Mouse (Mus musculus): ENCODE results near the gene Acad9. TPM values are rescaled to one million over a fixed set of nuclear protein-coding genes. Genes with fewer than 3 reads are reported as not detected.

Acad9 gene
- polyA plus RNA-seq, 1 experiment from 2014 or later, result 98.5 TPM

DNA sequence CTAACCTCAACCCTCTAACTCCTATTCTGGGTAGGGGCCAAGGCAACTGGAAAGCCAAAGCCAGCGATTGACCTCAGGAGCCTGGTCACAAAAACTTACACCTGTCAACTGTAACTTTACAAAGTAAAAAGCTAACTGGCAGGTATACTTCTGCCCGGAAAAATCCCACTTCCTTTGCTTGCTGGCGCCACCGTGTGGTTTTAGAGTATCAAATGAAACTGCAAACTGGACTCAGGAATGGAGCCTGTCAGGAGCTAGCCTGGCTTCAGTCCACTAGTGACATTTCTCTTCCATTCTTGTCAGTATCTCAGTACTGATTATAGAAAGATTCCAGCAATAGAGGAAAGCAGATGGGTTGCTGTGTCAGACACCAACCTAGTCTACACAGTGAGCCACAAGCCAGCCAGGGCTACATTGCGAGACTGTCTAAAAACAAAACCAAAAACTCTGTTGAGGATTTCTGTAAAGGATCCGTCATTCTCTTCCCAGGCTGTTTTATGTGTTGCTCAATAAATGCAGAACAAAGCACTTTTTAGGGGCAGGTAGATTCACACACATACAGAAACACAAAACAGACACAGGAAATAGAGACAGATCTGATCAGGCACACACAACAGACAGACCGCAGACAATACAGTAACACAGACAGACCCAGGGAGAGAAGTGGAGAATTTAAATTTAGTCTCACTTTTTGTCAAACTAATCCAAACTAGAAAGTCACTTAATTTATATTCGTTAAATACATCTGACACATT, 5.5 kb upstream of the Acad9 start:
- DNase-seq (ENCODE audit: low spot score) (peak; percentile 78), ATAC-seq (no peak)
- no peaks in the 10 kb centered on the region for H3K4me1 ChIP-seq (ENCODE audit: control insufficient read depth, insufficient read depth, low read length)
- H3K9ac ChIP-seq (ENCODE audit: low read length), result no peak overlapping the region
- H3K9me3 ChIP-seq (replicated peaks; ENCODE audit: control insufficient read depth, low read length), result no peaks in the 10 kb centered on the region
- no peak overlapping the region for H3K4me2 ChIP-seq (ENCODE audit: low read length)
- H3K27ac ChIP-seq (ENCODE audit: low read depth, low read length), result no peak overlapping the region
- H3K36me3 ChIP-seq (ENCODE audit: control insufficient read depth, insufficient read depth, low read length), result no peaks in the 10 kb centered on the region
- H3K27me3 ChIP-seq (replicated peaks; ENCODE audit: control insufficient read depth, insufficient read depth, low read length), result no peaks in the 10 kb centered on the region
- H3K4me3 ChIP-seq (ENCODE audit: low read depth, low read length), result no peak overlapping the region
- WGBS, result 34% methylated on average over 8 of the region's 8 CpGs

DNA sequence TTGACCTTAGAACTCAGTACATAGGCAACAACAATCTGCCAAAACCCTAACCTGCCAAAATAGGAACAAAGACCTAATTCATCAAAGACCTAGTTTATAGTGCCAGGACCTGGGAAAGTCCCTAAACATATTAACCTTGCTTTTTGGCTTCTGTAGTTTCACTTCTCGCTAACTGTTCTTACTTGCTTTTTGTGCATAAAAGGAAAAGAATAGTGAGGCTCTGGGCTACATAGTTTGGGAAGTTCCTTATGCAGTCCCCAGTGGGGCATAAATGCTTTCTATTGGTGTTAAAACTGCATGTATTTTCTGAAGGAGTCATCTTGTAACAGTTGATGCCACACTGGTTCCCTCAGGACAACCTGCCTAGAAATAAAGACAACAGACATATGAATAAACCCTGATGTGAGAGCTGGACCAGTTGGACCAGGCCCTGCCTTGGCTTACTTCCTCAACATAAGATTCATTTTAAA, 1.2 kb upstream of the Acad9 start:
- Histone ChIP-seq H3K4me3 (ENCODE audit: low read depth, low read length) (no peak overlapping the region), H3K9ac (ENCODE audit: low read length) (no peak overlapping the region), H3K27me3 (replicated peaks; ENCODE audit: control insufficient read depth, insufficient read depth, low read length) (no peaks in the 10 kb centered on the region), H3K4me1 (ENCODE audit: control insufficient read depth, insufficient read depth, low read length) (peaks cover 10% of the 10 kb centered on the region), H3K9me3 (replicated peaks; ENCODE audit: control insufficient read depth, low read length) (no peaks in the 10 kb centered on the region), H3K4me2 (ENCODE audit: low read length) (no peak overlapping the region), H3K36me3 (ENCODE audit: control insufficient read depth, insufficient read depth, low read length) (no peaks in the 10 kb centered on the region), H3K27ac (ENCODE audit: low read depth, low read length) (no peak overlapping the region)
- no peak for ATAC-seq
- DNase-seq (ENCODE audit: low spot score), result no peak
- 97% methylated on average over 1 of the region's 1 CpGs for WGBS

DNA sequence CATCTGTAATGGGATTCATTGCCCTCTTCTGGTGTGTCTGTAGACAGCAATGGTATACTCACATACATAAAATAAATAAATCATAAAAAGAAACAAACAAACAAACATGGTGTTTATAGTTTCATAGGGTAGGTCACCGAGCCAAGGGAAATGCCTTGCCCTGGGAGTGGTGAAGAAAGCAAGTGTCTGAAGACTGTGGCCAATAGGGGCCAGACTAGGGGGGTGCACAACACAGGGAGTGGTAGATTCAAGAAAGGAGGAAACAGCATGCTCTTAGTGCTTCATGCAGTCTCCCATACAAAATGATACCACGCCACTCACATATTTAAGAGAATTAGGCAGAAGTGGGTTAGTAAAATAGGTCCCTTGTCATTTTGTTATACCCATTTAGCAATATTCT, 613 bp upstream of the Acad9 start:
- 93% methylated on average over 2 of the region's 2 CpGs for WGBS
- 0 out of 2 replicates have a peak overlapping the region, but pooled peaks have one; percentile 92 for H3K9ac ChIP-seq (ENCODE audit: low read length)
- no peaks in the 10 kb centered on the region for H3K9me3 ChIP-seq (replicated peaks; ENCODE audit: control insufficient read depth, low read length)
- H3K27me3 ChIP-seq (replicated peaks; ENCODE audit: control insufficient read depth, insufficient read depth, low read length), result no peaks in the 10 kb centered on the region
- DNase-seq (ENCODE audit: low spot score), result no peak
- no peak for ATAC-seq
- peaks cover 10% of the 10 kb centered on the region for H3K4me1 ChIP-seq (ENCODE audit: control insufficient read depth, insufficient read depth, low read length)
- peak overlapping the region; percentile 50 for H3K4me2 ChIP-seq (ENCODE audit: low read length)
- H3K27ac ChIP-seq (ENCODE audit: low read depth, low read length), result no peak overlapping the region
- H3K36me3 ChIP-seq (ENCODE audit: control insufficient read depth, insufficient read depth, low read length), result peaks cover 4% of the 10 kb centered on the region
- H3K4me3 ChIP-seq (ENCODE audit: low read depth, low read length), result peak overlapping the region; percentile 92

DNA sequence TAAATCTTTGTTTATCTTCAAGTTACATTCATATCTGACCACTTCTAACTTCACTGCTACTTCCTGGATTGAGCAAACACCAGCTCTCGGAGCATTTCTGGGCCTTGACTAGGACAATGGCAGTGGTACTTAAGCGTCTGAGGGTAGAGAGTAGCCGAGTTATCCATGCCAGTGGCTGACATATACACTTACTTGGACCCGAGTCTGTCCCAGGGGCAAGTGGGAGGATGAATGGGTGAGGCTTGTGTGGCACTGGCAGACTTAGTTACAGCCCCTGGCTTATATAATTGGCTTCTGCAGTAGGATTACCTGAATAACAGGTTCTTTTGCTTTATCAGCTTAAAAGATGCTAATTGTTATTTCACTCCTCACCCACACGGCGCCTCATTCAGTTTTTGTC, 2.0 kb downstream of the Acad9 start:
- Histone ChIP-seq H3K9me3 (replicated peaks; ENCODE audit: control insufficient read depth, low read length) (no peaks in the 10 kb centered on the region), H3K4me2 (ENCODE audit: low read length) (no peak overlapping the region), H3K36me3 (ENCODE audit: control insufficient read depth, insufficient read depth, low read length) (peaks cover 17% of the 10 kb centered on the region), H3K9ac (ENCODE audit: low read length) (no peak overlapping the region), H3K27me3 (replicated peaks; ENCODE audit: control insufficient read depth, insufficient read depth, low read length) (no peaks in the 10 kb centered on the region), H3K4me3 (ENCODE audit: low read depth, low read length) (no peak overlapping the region), H3K4me1 (ENCODE audit: control insufficient read depth, insufficient read depth, low read length) (peaks cover 10% of the 10 kb centered on the region), H3K27ac (ENCODE audit: low read depth, low read length) (no peak overlapping the region)
- DNase-seq (ENCODE audit: low spot score), result no peak
- 87% methylated on average over 6 of the region's 6 CpGs for WGBS
- no peak for ATAC-seq

DNA sequence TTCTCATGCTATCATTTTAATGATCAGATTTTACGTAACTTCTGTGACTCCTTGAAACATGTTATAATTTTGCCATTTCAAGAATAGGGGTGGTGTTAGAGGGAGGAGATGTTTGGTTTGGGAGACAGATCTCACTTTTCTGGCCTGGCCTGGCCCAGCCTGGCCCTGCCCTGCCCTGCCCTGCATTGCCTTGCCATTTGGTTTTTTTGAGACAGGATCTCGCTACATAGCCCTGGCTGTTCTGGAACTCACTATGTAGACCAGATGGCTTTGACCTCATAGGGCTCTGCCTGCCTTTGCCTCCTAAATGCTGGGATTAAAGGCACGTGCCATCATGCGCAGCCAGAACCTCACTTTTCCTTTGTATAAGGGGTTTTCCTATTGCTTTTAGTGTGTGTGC, 4.7 kb downstream of the Acad9 start:
- Histone ChIP-seq H3K9me3 (replicated peaks; ENCODE audit: control insufficient read depth, low read length) (no peaks in the 10 kb centered on the region), H3K27me3 (replicated peaks; ENCODE audit: control insufficient read depth, insufficient read depth, low read length) (no peaks in the 10 kb centered on the region), H3K4me3 (ENCODE audit: low read depth, low read length) (no peak overlapping the region), H3K27ac (ENCODE audit: low read depth, low read length) (no peak overlapping the region), H3K4me2 (ENCODE audit: low read length) (no peak overlapping the region), H3K9ac (ENCODE audit: low read length) (no peak overlapping the region), H3K4me1 (ENCODE audit: control insufficient read depth, insufficient read depth, low read length) (peaks cover 10% of the 10 kb centered on the region), H3K36me3 (ENCODE audit: control insufficient read depth, insufficient read depth, low read length) (peaks cover 39% of the 10 kb centered on the region)
- ATAC-seq (no peak), DNase-seq (ENCODE audit: low spot score) (no peak)
- 93% methylated on average over 4 of the region's 4 CpGs for WGBS

DNA sequence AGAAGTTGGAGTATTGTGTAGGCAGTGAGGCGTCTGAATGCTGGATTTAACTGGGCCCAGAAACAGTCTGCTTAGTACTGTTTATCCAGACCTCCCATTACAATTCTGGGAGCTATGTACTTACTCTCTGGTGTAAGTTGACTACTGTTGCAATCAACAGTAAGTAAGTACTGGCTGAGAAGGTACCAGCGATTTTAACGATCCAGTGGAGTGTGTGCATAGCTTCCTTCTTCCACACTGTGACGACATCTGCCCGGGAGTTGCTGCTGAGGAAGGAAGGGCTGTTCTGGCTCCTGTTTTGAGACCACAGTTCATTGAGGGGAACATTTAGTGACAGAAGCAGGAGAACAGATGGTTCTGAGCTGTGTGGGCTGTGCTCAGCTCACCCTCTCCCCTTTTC, 5.3 kb downstream of the Acad9 start:
- Histone ChIP-seq H3K4me1 (ENCODE audit: control insufficient read depth, insufficient read depth, low read length) (peaks cover 10% of the 10 kb centered on the region), H3K27me3 (replicated peaks; ENCODE audit: control insufficient read depth, insufficient read depth, low read length) (no peaks in the 10 kb centered on the region), H3K36me3 (ENCODE audit: control insufficient read depth, insufficient read depth, low read length) (peaks cover 45% of the 10 kb centered on the region), H3K9me3 (replicated peaks; ENCODE audit: control insufficient read depth, low read length) (no peaks in the 10 kb centered on the region), H3K4me2 (ENCODE audit: low read length) (no peak overlapping the region), H3K4me3 (ENCODE audit: low read depth, low read length) (no peak overlapping the region), H3K9ac (ENCODE audit: low read length) (no peak overlapping the region), H3K27ac (ENCODE audit: low read depth, low read length) (no peak overlapping the region)
- DNase-seq (ENCODE audit: low spot score) (no peak), ATAC-seq (no peak)
- 92% methylated on average over 5 of the region's 5 CpGs for WGBS

DNA sequence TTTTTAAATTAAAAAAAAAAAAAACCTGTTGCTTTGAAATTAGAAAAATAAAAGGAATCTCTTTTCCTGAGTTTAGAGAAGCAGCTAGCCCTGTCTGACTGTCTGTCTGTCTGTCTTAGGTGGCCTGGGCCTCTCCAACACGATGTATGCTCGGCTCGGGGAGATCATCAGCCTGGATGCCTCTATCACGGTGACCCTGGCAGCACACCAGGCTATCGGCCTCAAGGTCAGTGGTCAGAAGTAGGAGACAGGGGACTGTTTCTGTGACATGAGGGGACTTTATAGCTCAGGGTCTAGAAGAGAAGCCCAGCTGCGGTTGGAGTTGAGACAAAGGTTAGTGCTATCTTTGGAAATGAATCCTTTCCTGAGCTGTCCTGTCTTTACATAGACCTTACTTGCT, 8.5 kb downstream of the Acad9 start:
- no peak overlapping the region for H3K27ac ChIP-seq (ENCODE audit: low read depth, low read length)
- peaks cover 76% of the 10 kb centered on the region for H3K36me3 ChIP-seq (ENCODE audit: control insufficient read depth, insufficient read depth, low read length)
- H3K9ac ChIP-seq (ENCODE audit: low read length), result no peak overlapping the region
- H3K4me2 ChIP-seq (ENCODE audit: low read length), result no peak overlapping the region
- H3K4me1 ChIP-seq (ENCODE audit: control insufficient read depth, insufficient read depth, low read length), result no peaks in the 10 kb centered on the region
- DNase-seq (ENCODE audit: low spot score) (no peak), ATAC-seq (no peak)
- no peaks in the 10 kb centered on the region for H3K27me3 ChIP-seq (replicated peaks; ENCODE audit: control insufficient read depth, insufficient read depth, low read length)
- H3K9me3 ChIP-seq (replicated peaks; ENCODE audit: control insufficient read depth, low read length), result no peaks in the 10 kb centered on the region
- no peak overlapping the region for H3K4me3 ChIP-seq (ENCODE audit: low read depth, low read length)
- whole genome bisulfite sequencing, result 96% methylated on average over 6 of the region's 6 CpGs

DNA sequence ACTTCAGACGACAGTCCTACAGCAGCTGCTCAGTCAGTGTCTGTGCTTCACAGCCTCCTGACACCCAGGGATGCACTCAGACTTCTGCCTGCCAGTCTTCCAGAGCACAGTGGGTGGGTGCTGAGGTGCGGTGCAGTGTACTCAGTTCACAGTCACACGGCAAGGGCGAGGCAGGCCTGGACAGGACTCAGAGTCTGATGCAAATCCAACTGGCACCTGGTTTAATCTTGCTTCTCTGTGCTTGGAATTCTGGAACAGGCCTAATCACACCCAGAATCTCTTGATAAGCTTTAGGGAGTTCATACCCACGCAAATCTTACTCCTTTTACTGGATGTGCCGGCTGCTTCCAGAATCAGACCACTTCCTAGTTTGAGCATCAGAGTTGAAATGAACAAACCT, 9.7 kb downstream of the Acad9 start:
- DNase-seq (ENCODE audit: low spot score) (no peak), ATAC-seq (no peak)
- no peaks in the 10 kb centered on the region for H3K4me1 ChIP-seq (ENCODE audit: control insufficient read depth, insufficient read depth, low read length)
- no peak overlapping the region for H3K4me2 ChIP-seq (ENCODE audit: low read length)
- WGBS, result 96% methylated on average over 6 of the region's 6 CpGs
- H3K27me3 ChIP-seq (replicated peaks; ENCODE audit: control insufficient read depth, insufficient read depth, low read length), result no peaks in the 10 kb centered on the region
- no peak overlapping the region for H3K4me3 ChIP-seq (ENCODE audit: low read depth, low read length)
- H3K27ac ChIP-seq (ENCODE audit: low read depth, low read length), result no peak overlapping the region
- H3K9ac ChIP-seq (ENCODE audit: low read length), result no peak overlapping the region
- H3K36me3 ChIP-seq (ENCODE audit: control insufficient read depth, insufficient read depth, low read length), result peaks cover 81% of the 10 kb centered on the region
- no peaks in the 10 kb centered on the region for H3K9me3 ChIP-seq (replicated peaks; ENCODE audit: control insufficient read depth, low read length)

DNA sequence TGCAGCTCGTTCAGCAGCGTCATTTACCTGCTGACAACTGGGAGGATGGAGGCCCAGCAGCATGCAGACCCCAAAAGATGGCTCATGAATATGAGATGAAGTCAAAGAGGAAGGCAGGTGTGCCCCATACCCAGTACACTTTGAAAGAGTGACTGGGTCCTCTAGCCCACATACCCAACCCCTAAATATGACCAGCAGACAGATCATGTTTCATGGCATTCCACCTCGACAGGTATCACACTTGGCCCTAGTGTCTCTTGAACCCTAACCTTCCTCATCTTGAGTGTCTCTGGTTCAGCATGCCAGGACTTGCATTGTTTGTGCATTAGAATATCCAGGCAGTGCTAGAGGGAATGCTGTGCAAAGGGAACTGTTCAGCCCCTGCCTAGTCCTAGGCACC, 11.6 kb downstream of the Acad9 start:
- Histone ChIP-seq H3K27me3 (replicated peaks; ENCODE audit: control insufficient read depth, insufficient read depth, low read length) (no peaks in the 10 kb centered on the region), H3K4me3 (ENCODE audit: low read depth, low read length) (no peak overlapping the region), H3K4me2 (ENCODE audit: low read length) (no peak overlapping the region), H3K36me3 (ENCODE audit: control insufficient read depth, insufficient read depth, low read length) (peaks cover 91% of the 10 kb centered on the region), H3K27ac (ENCODE audit: low read depth, low read length) (no peak overlapping the region), H3K9ac (ENCODE audit: low read length) (no peak overlapping the region), H3K4me1 (ENCODE audit: control insufficient read depth, insufficient read depth, low read length) (no peaks in the 10 kb centered on the region), H3K9me3 (replicated peaks; ENCODE audit: control insufficient read depth, low read length) (no peaks in the 10 kb centered on the region)
- DNase-seq (ENCODE audit: low spot score) (no peak), ATAC-seq (no peak)
- WGBS, result 97% methylated on average over 3 of the region's 3 CpGs

All from forebrain, embryonic 14.5 days (tissue).